Mouse (Mus musculus): ENCODE results near the gene Rnps1.

The Rnps1 gene

DNA sequence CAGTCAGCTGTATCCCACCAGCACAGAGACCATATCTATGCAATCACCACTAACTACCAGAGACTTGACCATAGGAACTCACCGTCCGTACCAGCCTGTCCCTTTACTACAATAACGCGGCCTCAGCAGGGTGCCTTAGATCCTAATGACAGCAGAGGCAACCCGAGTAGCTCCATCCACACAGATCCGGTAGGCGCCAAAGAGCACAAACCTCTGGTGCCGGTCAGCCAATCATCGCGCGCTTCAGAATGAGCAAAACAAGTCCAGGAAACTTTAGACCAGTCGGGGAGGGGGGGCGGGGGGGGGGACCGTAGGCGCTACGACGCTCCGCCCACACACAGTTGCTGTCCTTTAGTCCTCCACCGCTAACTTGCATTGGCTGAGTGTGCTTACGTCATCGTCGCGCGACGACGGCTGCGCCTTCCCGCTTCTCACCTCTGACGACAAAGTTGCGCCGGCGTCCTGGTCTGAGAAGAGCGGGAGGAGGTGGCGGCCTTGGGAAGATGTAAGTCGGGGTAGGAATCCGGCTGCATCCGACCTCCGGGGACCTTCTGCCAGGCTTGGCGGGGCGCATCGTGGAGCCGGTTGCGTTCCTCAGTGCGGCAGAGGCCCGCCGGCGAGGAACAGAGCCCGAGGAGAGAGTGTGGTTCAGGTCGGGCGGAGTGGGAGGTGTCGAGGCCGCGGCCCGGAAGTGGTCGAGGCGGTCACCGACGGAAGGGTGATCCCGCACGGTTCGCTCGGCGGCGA, at the start of gene Rnps1:
Rnps1 (plus strand) TSS at position 336 of the 747 bp plus-strand sequence.
- peak; percentile 94 to 98 for DNase-seq

DNA sequence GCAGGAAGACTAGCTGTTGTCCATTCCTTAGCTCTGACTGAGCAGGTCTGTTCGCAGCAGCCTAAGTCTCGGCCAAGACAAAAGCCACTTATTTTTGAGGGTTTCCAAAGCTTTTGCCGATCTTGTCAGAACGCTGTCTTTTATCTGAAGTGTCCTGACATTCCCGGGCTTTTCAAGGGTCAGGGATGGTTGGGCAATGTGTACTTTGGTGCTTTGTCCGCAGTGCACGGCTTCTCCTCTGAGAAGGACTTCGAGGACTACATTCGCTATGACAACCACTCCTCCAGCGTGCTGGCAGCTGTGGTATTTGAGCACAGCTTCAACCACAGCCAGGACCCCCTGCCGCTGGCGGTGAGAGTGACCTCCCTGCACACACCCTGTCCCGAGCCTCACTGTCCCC, 48.5 kb upstream of the Rnps1 start:
- peak in 1 of 2 experiments; percentile 29 for DNase-seq

DNA sequence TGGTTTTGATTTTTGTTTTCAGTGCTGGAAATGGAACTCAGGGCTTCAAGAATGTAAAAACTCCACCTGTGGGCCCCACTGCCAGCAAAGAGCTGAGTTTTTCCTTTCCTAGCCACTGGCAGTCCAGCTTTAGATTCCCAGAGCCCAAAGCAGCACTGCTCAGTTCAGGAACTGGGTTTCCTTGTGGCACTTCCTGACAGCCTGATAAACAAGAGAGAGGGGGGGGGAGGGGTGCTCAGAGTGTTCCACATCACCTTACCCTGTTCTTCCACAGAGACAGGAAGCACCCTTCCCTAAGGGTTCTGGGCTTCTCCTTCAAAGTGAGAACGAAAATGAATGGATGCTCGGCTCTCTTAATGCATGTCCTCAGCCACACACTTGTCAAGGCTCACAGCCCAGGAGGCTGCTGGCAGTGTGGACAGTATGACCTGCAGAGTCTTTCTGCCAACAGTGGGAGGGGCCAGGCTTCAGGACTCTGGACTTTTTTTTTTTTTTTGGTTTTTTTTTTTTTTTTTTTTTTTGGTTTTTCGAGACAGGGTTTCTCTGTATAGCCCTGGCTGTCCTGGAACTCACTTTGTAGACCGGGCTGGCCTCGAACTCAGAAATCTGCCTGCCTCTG, 39.2 kb upstream of the Rnps1 start:
- no peak for DNase-seq

DNA sequence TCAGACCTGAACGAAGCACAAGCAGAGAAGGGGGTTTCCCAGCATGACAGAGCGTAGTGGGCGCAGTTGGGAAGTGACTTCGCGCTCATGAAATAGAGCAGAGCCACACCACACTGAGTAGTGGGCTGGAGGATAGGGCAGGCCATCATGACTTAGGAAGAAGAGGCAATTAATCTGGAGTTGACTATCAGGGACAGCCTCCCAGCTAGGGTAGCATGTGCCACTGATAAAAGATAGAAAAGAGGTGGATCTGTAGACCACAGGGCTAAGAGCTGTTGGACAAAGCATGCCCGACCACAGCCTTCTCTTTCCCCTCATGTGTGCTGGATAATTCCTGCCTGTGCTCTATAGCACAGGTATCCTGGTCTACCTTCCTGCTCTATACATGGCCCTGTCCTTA, 38.5 kb upstream of the Rnps1 start:
- no peak for DNase-seq

DNA sequence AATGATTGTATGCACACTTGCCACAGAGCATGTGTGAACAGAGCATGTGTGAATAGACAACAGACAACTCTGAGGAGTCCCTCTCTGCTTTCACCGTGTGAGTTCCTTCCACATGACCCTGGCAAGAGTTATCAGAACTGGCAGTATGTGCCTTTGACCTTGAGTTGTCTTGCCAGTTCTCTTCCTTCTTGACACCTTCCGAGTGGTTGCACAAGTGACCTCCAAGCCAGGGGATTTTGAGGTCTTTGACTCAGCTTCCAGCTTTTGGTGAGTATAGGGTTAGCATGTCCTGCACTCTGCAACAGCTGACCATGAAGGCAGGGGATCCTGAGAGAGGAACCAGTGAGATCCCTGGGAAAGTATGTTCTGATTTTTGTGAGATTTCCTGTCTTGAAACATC, 35.9 kb upstream of the Rnps1 start:
- DNase-seq, result no peak

DNA sequence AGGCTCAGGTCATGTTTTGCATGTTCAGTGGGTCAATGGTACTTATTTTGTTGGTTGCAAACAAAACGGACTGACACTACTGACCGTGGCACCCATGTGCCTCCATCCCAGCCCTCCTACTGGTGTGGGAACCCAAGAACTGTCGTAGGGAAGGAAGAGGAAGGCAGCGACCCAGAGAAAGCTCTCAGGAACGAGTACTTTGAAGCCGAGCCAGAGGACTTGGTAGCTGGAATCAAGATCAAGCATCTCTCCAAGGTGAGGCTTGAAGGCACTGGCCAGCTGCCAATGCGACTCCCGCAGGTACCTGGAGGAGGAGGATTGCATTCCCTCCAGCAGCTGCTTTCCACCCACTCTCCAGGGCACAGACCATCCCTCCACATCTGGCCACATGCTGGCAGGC, 30.6 kb upstream of the Rnps1 start:
- DNase-seq, result no peak

DNA sequence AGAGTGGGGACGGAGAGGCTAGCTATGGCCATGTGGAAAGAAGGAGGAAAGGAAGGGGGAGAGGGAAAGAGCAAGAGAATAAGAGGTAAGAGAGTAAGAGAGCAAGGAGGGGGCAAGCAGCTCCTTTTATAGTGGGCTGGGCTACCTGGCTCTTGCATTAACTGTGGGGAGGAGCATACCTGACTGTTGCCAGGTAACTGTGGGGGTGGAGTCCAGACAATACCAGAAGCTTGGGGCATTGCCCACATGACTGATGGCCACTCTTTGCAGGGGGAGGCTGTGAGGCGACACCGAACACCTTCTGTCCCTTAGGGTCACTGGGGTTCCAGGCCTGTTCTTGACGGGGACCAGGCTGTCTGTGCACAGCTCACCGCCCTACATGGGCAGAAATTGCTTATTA, 25.7 kb upstream of the Rnps1 start:
- no peak for DNase-seq

DNA sequence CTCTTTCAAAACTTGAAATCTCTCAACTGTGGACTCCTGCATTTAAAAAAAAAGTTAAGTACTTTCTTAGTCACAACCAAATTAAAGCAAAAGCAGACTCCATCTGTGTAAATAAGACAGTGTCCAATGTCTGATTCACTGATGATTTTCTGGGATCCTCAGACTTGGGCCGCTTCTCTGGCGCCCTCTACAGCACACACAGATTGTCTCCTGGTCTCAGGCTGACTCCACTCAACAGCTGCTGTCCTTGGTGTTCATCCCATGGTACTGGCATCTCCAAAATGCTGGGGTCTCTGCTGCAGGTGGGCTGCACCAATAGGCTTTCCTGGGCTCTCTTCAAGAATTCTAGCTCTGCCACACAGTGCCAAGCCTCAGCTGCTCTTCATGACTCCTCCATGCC, 24.5 kb upstream of the Rnps1 start:
- peak; percentile 71 to 81 for DNase-seq

DNA sequence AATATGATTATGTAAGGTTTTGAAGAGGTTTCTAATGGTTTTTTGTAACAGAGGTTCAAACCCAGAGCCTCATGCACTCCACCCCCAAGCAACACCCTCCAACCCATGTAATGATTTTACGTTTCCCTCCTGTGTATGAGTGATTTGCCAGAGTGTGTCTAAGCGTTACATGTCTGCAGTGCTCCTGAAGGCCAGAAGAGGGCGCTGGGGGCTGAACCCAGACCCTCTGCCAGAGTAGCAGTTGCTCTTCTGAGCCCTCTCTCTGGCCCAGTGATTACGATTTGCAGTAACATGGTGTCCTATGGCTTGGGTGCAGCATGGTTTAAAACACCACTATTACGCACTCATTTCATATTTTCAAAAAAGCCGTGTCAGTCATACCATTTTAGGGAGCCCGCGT, 23.2 kb upstream of the Rnps1 start:
- peak; percentile 48 to 65 for DNase-seq

DNA sequence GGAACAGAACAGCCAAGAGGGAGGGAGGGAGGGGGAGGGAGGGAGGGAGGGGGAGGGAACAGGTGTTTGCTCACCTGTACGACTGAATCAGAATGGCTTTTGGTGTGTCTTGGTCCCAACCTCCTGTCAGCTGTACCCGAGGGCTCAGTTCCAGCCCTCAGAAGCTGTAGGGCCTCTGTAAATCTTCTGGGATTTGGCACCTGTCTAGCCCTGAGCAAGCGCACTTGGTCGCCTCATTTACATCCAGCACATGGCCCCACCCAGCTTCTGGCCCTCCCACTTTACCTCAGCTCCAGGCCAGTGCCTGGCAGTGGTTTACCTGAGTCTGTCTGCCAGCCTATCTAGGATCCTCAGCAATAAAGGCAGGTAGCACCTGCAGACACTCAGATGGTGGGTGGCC, 20.8 kb upstream of the Rnps1 start:
- DNase-seq, result no peak

DNA sequence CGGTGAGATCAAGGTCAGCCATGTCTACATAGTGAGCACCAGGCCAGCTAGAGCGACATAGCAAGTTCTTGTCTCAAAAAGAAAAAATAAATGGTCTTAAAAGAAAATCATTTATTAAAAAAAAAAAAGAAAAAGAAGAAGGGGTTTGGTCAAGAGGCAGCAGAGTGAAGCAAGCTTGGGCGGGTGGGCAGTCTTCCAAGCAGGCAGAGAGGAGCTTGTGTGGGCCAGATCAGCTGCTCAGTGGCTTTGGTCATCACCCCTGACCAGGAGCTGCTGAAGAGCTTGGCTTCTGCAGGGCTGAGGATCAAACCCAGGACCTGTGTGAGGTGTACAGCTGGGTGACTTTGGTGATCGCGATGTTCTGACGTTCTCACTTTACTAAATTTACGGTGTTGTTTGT, 19.9 kb upstream of the Rnps1 start:
- DNase-seq, result peak in 1 of 2 experiments; percentile 46

DNA sequence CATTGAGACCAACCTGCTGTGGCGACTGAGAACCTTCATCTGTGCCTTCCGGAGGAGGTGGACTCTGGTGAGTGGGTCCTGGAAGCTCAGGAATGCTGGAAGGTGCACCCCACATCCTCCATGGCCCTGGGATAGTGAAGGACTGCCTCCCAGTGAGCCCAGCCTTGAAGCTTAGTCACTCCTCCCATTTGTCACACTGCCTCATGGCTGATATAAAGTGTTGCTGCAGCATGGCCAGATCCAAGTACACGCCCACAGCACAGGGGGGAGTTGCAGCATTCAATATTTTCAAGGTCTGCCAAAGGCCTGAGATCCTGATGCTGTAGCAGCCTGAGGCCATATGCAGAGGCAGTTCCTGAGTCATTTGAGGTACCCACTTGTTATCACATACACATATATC, 12.0 kb upstream of the Rnps1 start:
- no peak for DNase-seq

DNA sequence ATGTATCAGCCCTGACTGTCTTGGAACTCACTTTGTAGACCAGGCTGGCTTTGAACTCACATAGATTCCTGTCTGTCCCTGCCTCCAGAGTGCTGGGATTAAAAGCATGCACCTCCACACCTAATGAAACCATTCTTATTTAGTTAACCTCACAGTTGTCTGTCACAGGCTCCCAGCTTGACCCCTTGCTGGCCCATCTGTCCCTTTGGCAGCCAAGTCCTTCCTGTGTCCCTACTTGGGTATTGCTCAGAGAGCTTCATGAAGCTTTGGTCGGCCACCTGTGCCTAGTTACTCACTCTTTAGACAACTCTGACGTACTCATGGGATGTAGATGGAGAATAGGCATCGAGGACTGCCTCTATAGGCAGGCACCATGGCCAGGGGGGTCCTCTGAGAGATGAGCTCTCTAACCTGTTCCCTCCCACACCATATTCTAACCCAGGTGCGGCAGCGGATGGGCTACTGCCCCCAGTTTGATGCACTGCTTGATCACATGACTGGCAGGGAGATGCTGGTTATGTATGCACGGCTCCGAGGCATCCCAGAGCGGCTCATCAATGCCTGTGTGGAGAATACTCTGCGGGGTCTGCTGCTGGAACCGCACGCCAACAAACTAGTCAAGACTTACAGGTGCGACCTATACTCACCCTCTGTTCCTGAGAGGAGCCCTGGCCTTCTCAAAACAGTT, 7.1 kb upstream of the Rnps1 start:
- DNase-seq, result peak; percentile 77 to 81

DNA sequence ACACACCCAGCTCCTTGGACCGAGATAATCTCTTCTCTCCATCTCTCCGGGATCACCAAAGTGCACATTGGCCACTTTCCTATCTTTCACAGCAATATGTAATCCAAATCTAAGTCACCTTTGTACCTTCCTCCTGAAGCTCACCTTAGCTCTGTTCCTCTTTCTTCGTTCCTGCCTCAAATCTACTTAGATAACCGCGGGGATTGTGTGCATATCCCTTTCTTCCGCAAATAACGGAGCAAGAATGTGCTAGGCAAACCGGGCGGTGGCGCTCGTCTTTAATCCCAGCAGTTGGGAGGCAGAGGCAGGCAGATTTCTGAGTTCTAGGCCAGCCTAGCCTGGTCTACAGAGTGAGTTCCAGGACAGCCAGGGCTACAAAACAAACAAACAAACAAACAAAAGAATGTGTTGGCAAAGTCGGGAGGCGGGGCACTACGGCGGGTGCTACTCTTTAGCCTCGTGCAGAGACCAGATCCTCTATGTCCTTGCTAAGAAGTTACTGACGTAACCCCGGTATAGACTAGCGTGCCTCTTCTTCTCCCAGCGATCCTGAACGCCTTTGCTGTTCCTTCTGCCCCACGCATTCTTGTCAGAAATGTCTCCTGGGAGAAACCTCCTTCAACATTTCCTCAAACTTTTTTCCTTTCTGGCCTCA, 681 bp upstream of the Rnps1 start:
- DNase-seq, result peak; percentile 28 to 49

DNA sequence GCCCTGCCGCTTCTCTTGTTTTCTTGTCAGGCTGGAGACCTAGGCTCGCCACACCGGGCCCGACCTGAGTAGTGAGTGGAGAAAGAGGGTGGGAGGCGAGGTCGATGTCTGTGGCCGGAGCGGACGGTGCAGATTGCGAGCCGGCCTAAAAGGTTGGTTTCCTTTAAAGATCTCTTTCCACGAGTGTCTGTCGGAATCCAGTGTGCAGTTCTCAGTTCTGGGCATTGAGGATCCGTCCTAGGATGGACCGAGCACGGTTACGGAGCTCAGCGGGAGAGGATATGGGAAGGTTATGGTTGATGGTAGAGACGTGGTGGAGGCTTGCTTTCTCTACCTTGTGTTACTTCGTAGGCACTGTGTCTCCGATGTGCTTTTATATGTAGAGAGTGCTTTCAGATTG, 646 bp downstream of the Rnps1 start:
- no peak for DNase-seq

DNA sequence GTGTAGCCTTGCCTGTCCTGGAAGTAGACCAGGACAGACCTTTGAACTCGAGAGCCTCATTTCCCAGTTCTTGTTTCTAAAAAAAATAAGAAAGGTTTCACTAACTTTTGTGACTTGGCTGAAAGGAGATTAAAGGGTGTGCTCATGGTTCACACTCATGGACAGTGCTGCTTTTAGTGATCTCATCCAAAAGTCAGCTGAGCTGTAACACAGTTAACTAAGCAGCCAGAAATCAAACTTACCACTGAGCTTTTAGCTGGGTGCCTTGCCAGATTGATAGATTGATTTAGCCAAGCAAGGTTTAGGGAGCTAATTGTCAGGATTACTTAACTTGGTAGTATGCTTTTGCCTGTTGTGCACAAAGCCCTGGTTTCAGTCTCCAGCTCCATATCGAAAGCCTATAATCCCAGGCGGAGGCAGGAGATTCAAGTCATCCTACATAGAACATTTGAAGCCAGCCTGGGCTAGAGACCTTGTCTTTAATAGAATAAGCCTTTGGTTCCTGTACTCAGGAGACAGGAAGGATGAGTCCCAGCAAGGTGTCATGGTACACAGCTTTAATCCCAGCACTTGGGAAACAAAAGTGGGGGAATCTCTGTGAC, 1.8 kb downstream of the Rnps1 start:
- DNase-seq, result no peak

DNA sequence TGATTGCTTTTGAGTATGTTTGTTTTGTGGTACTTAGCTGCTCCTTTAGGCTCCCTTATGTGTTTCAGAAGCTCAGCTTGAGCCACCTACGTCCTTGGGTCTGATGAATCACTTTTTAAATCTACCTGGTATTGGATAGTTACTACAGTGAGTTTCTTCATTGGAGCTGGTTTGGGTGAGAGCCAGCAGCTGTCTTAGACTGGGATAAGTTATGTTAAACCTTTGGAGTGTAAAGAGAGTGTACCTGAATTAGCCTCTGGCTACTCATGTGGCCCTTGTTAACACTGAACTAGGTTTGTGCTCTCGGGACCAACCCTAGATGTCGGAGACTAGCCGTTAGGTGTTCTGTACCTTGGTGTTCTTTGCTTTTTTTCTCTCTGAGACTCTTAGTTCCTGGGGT, 8.7 kb downstream of the Rnps1 start:
- DNase-seq, result no peak

DNA sequence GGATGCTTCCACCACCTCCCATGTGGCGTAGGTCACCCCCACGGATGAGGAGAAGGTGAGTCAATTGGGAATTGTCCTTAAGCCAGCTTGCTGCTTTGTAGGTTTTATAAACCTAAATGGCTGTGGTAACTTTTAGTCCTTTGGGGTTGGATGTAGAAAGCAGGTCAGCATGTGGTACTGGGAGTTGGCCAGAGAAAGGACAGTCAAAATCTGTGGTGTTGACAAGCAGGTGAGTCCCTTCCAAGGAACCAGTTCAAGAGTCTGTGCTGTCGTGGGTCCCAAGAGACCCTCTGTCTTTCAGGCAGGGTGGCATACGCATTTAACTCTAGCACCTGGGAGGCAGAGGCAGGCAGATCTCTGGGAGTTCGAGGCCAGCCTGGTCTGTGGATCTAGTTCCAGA, 10.1 kb downstream of the Rnps1 start:
- DNase-seq, result no peak

DNA sequence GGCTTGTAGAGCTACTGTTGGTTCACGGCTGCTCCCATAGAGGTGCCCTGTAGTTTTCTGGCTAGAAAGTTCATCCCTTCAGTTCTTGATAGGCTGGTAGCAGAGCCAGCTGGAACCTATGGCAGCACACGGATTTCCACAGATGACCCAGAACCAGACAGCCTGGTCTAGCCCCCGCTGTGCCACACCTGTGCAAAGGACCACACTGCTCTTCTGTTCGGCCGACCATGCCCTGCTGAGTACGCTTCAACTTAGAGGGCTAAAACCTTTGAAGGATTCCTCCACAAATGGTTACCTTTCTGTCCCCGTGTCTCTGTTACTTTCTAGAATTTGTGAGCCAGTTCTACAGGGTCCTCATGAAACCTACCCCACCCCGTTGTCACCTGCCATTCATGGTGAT, 11.0 kb downstream of the Rnps1 start:
- peak; percentile 55 to 58 for DNase-seq

DNA sequence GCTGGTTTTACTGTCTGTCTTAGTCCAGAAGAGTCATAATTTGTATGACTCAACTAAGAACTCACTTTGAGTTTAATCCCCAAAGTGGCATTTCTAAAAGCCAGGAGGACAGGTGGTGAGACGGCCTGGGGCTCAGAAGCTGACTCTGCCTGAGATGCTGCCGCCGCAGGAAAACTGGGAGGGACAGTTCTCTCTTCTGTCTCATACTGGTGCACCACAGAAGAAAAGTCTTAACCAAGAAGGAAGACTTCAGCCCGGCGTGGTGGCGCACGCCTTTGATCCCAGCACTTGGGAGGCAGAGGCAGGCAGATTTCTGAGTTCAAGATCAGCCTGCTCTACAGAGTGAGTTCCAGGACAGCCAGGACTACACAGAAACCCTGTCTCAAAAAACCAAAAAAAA, 11.5 kb downstream of the Rnps1 start:
- DNase-seq, result no peak

DNA sequence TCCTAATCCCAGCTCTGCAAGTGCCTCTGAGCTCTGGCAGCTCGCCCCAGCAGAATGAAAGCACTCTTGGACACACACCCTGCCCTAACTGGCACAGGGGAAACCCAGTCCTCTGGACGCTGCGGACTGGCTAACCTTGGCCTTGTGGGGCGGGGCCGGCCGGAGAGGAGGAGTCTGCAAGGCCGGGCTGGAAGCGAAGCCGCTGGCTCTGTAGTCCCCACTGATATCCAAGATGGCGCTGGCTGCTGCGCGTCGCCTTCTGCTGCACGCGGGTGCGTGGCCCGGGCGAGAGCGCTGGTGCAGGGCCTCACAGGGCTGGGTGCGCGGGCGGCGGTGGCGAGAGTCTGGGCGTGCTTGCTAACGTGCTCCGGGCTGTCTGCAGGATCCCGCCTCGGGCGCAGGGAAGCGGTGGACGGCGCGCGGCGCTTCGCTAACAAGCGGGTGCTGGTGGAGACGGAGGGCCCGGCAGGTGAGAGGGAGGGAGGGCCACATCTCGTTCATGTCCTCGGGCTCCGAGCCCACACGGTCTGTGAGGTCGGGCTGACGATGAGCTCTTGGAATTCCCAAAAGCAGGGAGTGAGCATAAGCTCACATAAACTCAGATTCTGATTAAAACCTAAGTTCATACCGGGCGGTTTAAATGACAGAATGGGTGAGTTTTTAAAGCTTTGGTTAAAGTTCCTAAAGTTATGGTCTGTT, 12.3 kb downstream of the Rnps1 start, which contains the start of gene Eci1:
Eci1 (plus strand) TSS at position 171 of the 699 bp plus-strand sequence.
- peak; percentile 96 to 98 for DNase-seq

DNA sequence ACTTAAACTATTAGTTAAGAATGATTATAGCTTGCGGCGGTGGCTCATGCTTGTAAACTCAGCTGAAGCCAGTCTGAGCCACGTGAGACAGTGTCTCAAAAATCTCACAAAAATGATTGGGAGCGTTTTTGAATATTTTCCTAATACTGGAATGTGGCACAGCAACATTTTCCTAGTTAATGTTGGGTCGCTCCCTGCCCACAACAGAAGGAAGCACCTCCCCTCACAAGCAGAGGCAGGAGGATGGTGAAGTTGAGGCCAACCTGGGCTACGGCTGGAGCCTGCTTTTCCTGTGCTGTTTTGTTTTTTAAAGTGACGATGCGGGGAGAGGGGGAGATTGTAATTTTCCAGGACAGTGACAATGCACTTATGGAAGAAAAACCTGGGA, 12.8 kb downstream of the Rnps1 start:
- no peak for DNase-seq
